Mouse (Mus musculus): ENCODE results near the gene Med13l.

- no peak for TF ChIP-seq CTCF (conservative IDR thresholded peaks at IDR 0.05; ENCODE audit: insufficient read depth, insufficient read length, low read depth, low read length)
- TF ChIP-seq POLR2A (IDR thresholded peaks at IDR 0.05; ENCODE audit: low read depth, low read length): no peak
Measured at GRCm38 (mm10) chr5:118620330-118620910, 59.9 kb downstream of the Med13l start.
